Mouse (Mus musculus): ENCODE measurements around the gene Morn1.

Morn1 gene

GRCm38 (mm10) chr4:155139281-155140045, 53.1 kb downstream of the Morn1 start:
- DNase-seq (ENCODE audit: low read depth, low spot score): no peak

GRCm38 (mm10) chr4:155140150-155140549, 53.8 kb downstream of the Morn1 start:
- no peak for DNase-seq (ENCODE audit: low read depth, low spot score)

GRCm38 (mm10) chr4:155140795-155141265, 54.5 kb downstream of the Morn1 start:
- DNase-seq (ENCODE audit: low read depth, low spot score): no peak

GRCm38 (mm10) chr4:155142836-155143235, 56.5 kb downstream of the Morn1 start:
- DNase-seq (ENCODE audit: low read depth, low spot score): no peak

- no peak for DNase-seq (ENCODE audit: low read depth, low spot score)
These were observed 57.0 kb downstream of the Morn1 start for GRCm38 (mm10) chr4:155143411-155143810.

GRCm38 (mm10) chr4:155143871-155144502, 57.6 kb downstream of the Morn1 start:
- DNase-seq (ENCODE audit: low read depth, low spot score): no peak

GRCm38 (mm10) chr4:155144548-155145180, 58.3 kb downstream of the Morn1 start:
- DNase-seq (ENCODE audit: low read depth, low spot score): no peak

- no peak for DNase-seq (ENCODE audit: low read depth, low spot score)
These were observed 59.9 kb downstream of the Morn1 start for GRCm38 (mm10) chr4:155146107-155146823.

- DNase-seq (ENCODE audit: low read depth, low spot score): no peak
These were observed 62.1 kb downstream of the Morn1 start for GRCm38 (mm10) chr4:155148453-155148852.

- DNase-seq (ENCODE audit: low read depth, low spot score): no peak
These were observed 62.7 kb downstream of the Morn1 start for GRCm38 (mm10) chr4:155148910-155149698.

GRCm38 (mm10) chr4:155149941-155150275, 63.5 kb downstream of the Morn1 start:
- DNase-seq (ENCODE audit: low read depth, low spot score): no peak

- DNase-seq (ENCODE audit: low read depth, low spot score): peak; percentile 85
These were observed 64.1 kb downstream of the Morn1 start for GRCm38 (mm10) chr4:155150276-155151113.

GRCm38 (mm10) chr4:155151221-155151788, 64.9 kb downstream of the Morn1 start:
- no peak for DNase-seq (ENCODE audit: low read depth, low spot score)

- DNase-seq (ENCODE audit: low read depth, low spot score): no peak
These were observed 65.5 kb downstream of the Morn1 start for GRCm38 (mm10) chr4:155151845-155152244.

- DNase-seq (ENCODE audit: low read depth, low spot score): no peak
These were observed 66.1 kb downstream of the Morn1 start for GRCm38 (mm10) chr4:155152476-155152875.

- no peak for DNase-seq (ENCODE audit: low read depth, low spot score)
These were observed 67.2 kb downstream of the Morn1 start for GRCm38 (mm10) chr4:155153389-155154072.

GRCm38 (mm10) chr4:155154986-155155385, 68.6 kb downstream of the Morn1 start:
- DNase-seq (ENCODE audit: low read depth, low spot score): no peak

GRCm38 (mm10) chr4:155156734-155157133, 70.4 kb downstream of the Morn1 start:
- DNase-seq (ENCODE audit: low read depth, low spot score): no peak

- DNase-seq (ENCODE audit: low read depth, low spot score): no peak
These were observed 71.6 kb downstream of the Morn1 start for GRCm38 (mm10) chr4:155157871-155158542.
